Mouse (Mus musculus): ENCODE data around the gene Rab5c. TPM values are rescaled to one million over a fixed set of nuclear protein-coding genes. Genes with fewer than 3 reads are reported as not detected.

Gene Rab5c
- polyA plus RNA-seq, 1 experiment from 2014 or later = 55.5 TPM

DNA sequence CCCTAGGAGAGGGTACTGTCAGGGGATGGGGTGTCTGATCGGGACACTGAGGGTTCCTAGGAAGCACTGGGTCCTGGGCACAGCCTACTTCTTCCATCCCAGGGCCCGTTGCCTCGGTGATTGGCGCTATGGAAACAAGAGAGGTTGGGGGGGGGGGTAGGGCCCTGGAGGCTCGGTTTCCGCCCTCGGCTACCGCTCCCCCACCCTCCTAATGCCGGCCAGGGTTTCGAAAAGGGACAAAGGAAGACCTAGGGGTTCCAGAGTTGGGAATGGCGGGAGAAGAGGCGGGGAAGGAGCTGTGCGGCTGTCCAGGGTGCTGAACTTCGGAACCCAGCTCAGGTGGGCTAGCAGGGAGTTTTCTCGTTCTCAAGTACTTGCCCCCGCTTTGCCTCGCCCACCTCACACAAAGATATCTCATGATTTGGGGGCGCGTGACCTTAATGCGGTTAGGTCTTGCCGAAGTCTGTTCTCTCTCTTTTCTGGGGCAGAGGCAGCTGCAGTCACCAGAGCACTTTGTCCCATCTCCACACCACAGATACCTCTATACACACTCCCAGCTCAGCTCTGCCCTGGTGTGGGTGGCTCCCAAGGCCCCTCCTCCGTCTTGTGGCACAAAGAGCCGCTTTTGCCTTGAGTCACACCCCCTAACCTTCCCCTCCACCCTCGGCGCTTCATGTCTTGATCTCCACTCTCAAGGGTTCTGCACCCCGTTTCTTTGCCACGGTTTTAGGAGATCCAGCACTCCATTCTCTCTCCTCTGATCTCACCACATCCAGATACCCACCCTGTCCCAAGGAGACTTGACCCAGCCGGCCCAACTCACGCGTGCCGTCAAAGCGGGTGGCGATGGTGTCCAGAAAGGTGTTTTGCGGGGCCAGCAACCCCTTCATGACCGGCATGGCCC lies 20.9 kb upstream of the Rab5c start:
- H3K4me2 ChIP-seq (replicated peaks; ENCODE audit: low read depth, low read length) = peak overlapping the region; percentile 36; the same call in 1 of the 2 replicates
- ATAC-seq (ENCODE audit: insufficient number of reproducible peaks, insufficient read depth, low FRiP score, low read depth) = 0 out of 2 replicates have a peak, but pooled peaks have one; percentile 48
- H3K27me3 ChIP-seq (ENCODE audit: control insufficient read depth, insufficient read depth, low read length) = peaks cover 21% of the 10 kb centered on the region
- H3K27ac ChIP-seq (ENCODE audit: low read length) = no peak overlapping the region
- H3K9me3 ChIP-seq (ENCODE audit: control insufficient read depth, low read depth, low read length) = no peaks in the 10 kb centered on the region
- H3K9ac ChIP-seq (replicated peaks; ENCODE audit: low read depth, low read length) = no peak overlapping the region
- peak overlapping the region; percentile 15 for H3K4me3 ChIP-seq (ENCODE audit: low read depth, low read length)
- peaks cover 10% of the 10 kb centered on the region; the same call in 1 of the 2 replicates for H3K4me1 ChIP-seq (ENCODE audit: control insufficient read depth, insufficient read depth, low read length)
- WGBS = 2% methylated on average over 35 of the region's 35 CpGs
- no peaks in the 10 kb centered on the region for H3K36me3 ChIP-seq (ENCODE audit: control insufficient read depth, insufficient read depth, low read length)

DNA sequence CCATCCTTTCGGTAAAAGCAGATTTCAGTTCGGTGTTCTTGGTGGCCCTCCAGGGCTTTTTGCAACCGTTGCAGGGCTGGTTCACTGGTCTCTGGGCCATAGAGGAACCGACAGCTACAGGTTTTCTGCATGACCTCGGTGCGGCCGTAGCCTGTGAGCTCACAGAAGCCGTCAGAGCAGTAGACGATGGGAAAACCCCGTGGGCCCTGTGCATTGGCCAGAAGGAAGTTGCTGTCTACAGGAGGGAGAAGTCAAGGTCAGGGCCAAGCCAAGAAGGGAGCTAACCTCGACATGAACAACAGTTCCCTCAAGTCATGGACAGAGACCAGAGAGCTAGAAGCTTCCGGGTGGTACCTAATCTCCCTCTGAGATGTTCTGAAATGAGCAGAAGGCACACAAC lies 19.6 kb upstream of the Rab5c start:
- no peaks in the 10 kb centered on the region for H3K36me3 ChIP-seq (ENCODE audit: control insufficient read depth, insufficient read depth, low read length)
- H3K4me2 ChIP-seq (replicated peaks; ENCODE audit: low read depth, low read length) = no peak overlapping the region
- H3K4me3 ChIP-seq (ENCODE audit: low read depth, low read length) = no peak overlapping the region
- WGBS = 81% methylated on average over 12 of the region's 12 CpGs
- no peak overlapping the region for H3K9ac ChIP-seq (replicated peaks; ENCODE audit: low read depth, low read length)
- H3K9me3 ChIP-seq (ENCODE audit: control insufficient read depth, low read depth, low read length) = no peaks in the 10 kb centered on the region
- H3K27me3 ChIP-seq (ENCODE audit: control insufficient read depth, insufficient read depth, low read length) = peaks cover 20% of the 10 kb centered on the region
- H3K27ac ChIP-seq (ENCODE audit: low read length) = no peak overlapping the region
- no peak for ATAC-seq (ENCODE audit: insufficient number of reproducible peaks, insufficient read depth, low FRiP score, low read depth)
- H3K4me1 ChIP-seq (ENCODE audit: control insufficient read depth, insufficient read depth, low read length) = peaks cover 10% of the 10 kb centered on the region; the same call in 1 of the 2 replicates

- WGBS = 61% methylated on average over 6 of the region's 6 CpGs
- Histone ChIP-seq H3K27me3 (ENCODE audit: control insufficient read depth, insufficient read depth, low read length) (peaks cover 19% of the 10 kb centered on the region), H3K4me2 (replicated peaks; ENCODE audit: low read depth, low read length) (no peak overlapping the region), H3K4me1 (ENCODE audit: control insufficient read depth, insufficient read depth, low read length) (peaks cover 6% of the 10 kb centered on the region; the same call in 1 of the 2 replicates), H3K9me3 (ENCODE audit: control insufficient read depth, low read depth, low read length) (no peaks in the 10 kb centered on the region), H3K36me3 (ENCODE audit: control insufficient read depth, insufficient read depth, low read length) (no peaks in the 10 kb centered on the region), H3K4me3 (ENCODE audit: low read depth, low read length) (no peak overlapping the region), H3K9ac (replicated peaks; ENCODE audit: low read depth, low read length) (no peak overlapping the region), H3K27ac (ENCODE audit: low read length) (no peak overlapping the region)
- no peak for ATAC-seq (ENCODE audit: insufficient number of reproducible peaks, insufficient read depth, low FRiP score, low read depth)
These were observed 18.5 kb upstream of the Rab5c start for GRCm38 (mm10) chr11:100756476-100756875.

DNA sequence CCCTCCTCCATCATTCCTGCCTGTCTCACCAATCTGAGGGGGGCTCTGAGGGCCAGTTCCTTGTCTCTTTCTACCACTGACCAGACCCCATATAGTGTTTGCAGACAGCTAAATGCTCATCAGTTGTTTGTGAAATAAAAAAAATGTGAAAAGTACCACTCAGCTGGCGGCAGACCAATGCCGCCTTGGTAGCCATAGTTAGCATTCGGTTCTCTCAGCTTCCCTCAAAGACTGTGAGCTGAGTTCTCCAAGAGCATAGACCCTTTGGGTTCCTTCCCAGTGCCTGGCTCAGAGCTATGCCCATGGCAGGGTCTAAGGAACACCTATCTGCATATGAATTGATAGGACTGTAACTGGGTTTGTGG lies 16.7 kb upstream of the Rab5c start:
- H3K4me1 ChIP-seq (ENCODE audit: control insufficient read depth, insufficient read depth, low read length) = peaks cover 3% of the 10 kb centered on the region; the same call in 1 of the 2 replicates
- H3K27me3 ChIP-seq (ENCODE audit: control insufficient read depth, insufficient read depth, low read length) = peaks cover 8% of the 10 kb centered on the region
- H3K4me2 ChIP-seq (replicated peaks; ENCODE audit: low read depth, low read length) = no peak overlapping the region
- ATAC-seq (ENCODE audit: insufficient number of reproducible peaks, insufficient read depth, low FRiP score, low read depth) = no peak
- no peak overlapping the region for H3K4me3 ChIP-seq (ENCODE audit: low read depth, low read length)
- WGBS = 92% methylated on average over 3 of the region's 3 CpGs
- H3K9ac ChIP-seq (replicated peaks; ENCODE audit: low read depth, low read length) = no peak overlapping the region
- no peaks in the 10 kb centered on the region for H3K9me3 ChIP-seq (ENCODE audit: control insufficient read depth, low read depth, low read length)
- H3K27ac ChIP-seq (ENCODE audit: low read length) = no peak overlapping the region
- no peaks in the 10 kb centered on the region for H3K36me3 ChIP-seq (ENCODE audit: control insufficient read depth, insufficient read depth, low read length)

DNA sequence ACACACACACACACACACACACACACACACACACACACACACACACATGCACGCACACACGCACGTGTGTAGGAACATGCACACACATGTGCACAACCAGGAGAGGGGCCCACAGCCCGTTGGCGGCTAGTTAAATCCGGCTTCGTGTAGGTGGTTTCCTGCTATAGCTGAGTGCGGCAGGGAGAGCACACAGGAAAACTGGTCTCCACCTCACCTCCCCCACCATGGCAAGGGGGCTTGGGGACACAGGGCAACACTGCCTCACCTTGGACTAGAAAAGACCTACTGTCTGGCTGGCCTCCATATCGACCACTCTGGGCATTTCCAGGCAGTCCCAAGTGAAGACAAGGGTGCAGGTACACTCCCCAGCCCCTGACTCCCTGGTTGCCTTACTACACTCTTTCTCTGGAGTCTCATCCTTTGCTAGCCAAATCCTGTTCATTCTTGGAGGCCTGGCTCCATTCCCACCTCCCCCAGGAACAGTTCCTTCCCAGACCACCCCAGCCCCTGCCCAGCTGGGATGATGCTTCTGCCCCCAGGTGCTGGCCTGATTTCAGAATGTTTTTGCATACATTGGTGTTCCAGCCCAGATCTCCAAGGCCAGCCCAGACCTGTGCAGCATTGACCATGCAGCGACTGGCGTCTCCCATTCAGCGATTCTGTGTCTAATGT lies 16.1 kb upstream of the Rab5c start:
- WGBS = 85% methylated on average over 9 of the region's 12 CpGs
- H3K4me2 ChIP-seq (replicated peaks; ENCODE audit: low read depth, low read length) = no peak overlapping the region
- H3K36me3 ChIP-seq (ENCODE audit: control insufficient read depth, insufficient read depth, low read length) = no peaks in the 10 kb centered on the region
- no peak overlapping the region for H3K9ac ChIP-seq (replicated peaks; ENCODE audit: low read depth, low read length)
- H3K27me3 ChIP-seq (ENCODE audit: control insufficient read depth, insufficient read depth, low read length) = peaks cover 3% of the 10 kb centered on the region
- H3K4me3 ChIP-seq (ENCODE audit: low read depth, low read length) = no peak overlapping the region
- H3K27ac ChIP-seq (ENCODE audit: low read length) = no peak overlapping the region
- H3K9me3 ChIP-seq (ENCODE audit: control insufficient read depth, low read depth, low read length) = no peaks in the 10 kb centered on the region
- no peak for ATAC-seq (ENCODE audit: insufficient number of reproducible peaks, insufficient read depth, low FRiP score, low read depth)
- no peaks in the 10 kb centered on the region for H3K4me1 ChIP-seq (ENCODE audit: control insufficient read depth, insufficient read depth, low read length)

- 33% methylated on average over 10 of the region's 10 CpGs for WGBS
- no peak overlapping the region for H3K4me3 ChIP-seq (ENCODE audit: low read depth, low read length)
These were observed 14.3 kb upstream of the Rab5c start for GRCm38 (mm10) chr11:100752294-100752693.

DNA sequence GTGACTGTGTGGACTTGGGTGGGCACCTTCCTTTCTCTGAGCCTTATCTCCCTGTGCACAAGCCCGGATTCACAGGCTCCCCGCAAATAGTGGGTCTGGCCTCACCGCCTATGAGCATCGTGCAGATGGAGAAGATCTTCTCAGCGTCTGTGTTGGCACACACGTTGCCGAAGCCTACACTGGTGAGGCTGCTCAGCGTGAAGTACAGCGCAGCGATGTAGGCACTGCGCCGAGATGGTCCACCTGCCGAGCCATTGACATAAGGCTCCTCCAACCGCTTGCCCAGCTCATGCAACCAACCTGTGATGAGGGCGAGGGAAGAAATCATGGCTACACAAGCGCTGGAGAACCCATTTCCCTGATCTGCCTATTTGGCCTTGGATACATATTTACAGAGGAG lies 12.1 kb upstream of the Rab5c start:
- no peak for ATAC-seq (ENCODE audit: insufficient number of reproducible peaks, insufficient read depth, low FRiP score, low read depth)

More at GRCm38 (mm10) chr11:100752294-100752693, 14.3 kb upstream of the Rab5c start:
- Histone ChIP-seq H3K4me1 (ENCODE audit: control insufficient read depth, insufficient read depth, low read length) (no peaks in the 10 kb centered on the region), H3K9ac (replicated peaks; ENCODE audit: low read depth, low read length) (no peak overlapping the region), H3K27ac (ENCODE audit: low read length) (no peak overlapping the region), H3K36me3 (ENCODE audit: control insufficient read depth, insufficient read depth, low read length) (no peaks in the 10 kb centered on the region), H3K4me2 (replicated peaks; ENCODE audit: low read depth, low read length) (no peak overlapping the region), H3K27me3 (ENCODE audit: control insufficient read depth, insufficient read depth, low read length) (no peaks in the 10 kb centered on the region), H3K9me3 (ENCODE audit: control insufficient read depth, low read depth, low read length) (no peaks in the 10 kb centered on the region)
- no peak for ATAC-seq (ENCODE audit: insufficient number of reproducible peaks, insufficient read depth, low FRiP score, low read depth)

DNA sequence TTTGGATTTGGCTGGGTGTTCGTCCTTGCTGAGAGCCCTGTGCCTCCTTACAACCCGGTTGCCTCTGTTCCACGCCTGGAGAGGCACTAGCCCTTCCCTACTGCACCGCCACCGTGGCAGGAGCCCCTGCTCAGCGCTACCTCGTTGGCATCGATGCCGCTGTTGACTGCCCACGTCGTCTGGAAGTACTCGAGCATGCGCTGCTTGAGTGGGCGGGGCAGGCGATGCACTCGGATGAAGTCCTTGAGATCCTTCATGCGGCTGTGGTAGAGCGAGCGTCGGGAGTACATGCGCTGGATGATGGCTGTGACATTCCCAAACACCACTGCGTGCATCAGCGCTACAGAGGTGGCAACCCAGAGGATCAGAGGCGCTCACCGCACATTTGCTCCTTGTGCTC lies 11.5 kb upstream of the Rab5c start:
- H3K27ac ChIP-seq (ENCODE audit: low read length) = no peak overlapping the region
- 37% methylated on average over 25 of the region's 25 CpGs for WGBS
- ATAC-seq (ENCODE audit: insufficient number of reproducible peaks, insufficient read depth, low FRiP score, low read depth) = no peak
- no peaks in the 10 kb centered on the region for H3K36me3 ChIP-seq (ENCODE audit: control insufficient read depth, insufficient read depth, low read length)
- no peaks in the 10 kb centered on the region for H3K4me1 ChIP-seq (ENCODE audit: control insufficient read depth, insufficient read depth, low read length)
- H3K9me3 ChIP-seq (ENCODE audit: control insufficient read depth, low read depth, low read length) = no peaks in the 10 kb centered on the region
- H3K4me2 ChIP-seq (replicated peaks; ENCODE audit: low read depth, low read length) = no peak overlapping the region
- no peak overlapping the region for H3K4me3 ChIP-seq (ENCODE audit: low read depth, low read length)
- no peak overlapping the region for H3K9ac ChIP-seq (replicated peaks; ENCODE audit: low read depth, low read length)
- no peaks in the 10 kb centered on the region for H3K27me3 ChIP-seq (ENCODE audit: control insufficient read depth, insufficient read depth, low read length)

More for the DNA sequence above, 12.1 kb upstream of the Rab5c start:
- no peak overlapping the region for H3K4me2 ChIP-seq (replicated peaks; ENCODE audit: low read depth, low read length)
- no peaks in the 10 kb centered on the region for H3K9me3 ChIP-seq (ENCODE audit: control insufficient read depth, low read depth, low read length)
- no peak overlapping the region for H3K27ac ChIP-seq (ENCODE audit: low read length)
- H3K27me3 ChIP-seq (ENCODE audit: control insufficient read depth, insufficient read depth, low read length) = no peaks in the 10 kb centered on the region
- no peak overlapping the region for H3K9ac ChIP-seq (replicated peaks; ENCODE audit: low read depth, low read length)
- no peaks in the 10 kb centered on the region for H3K36me3 ChIP-seq (ENCODE audit: control insufficient read depth, insufficient read depth, low read length)
- no peak overlapping the region for H3K4me3 ChIP-seq (ENCODE audit: low read depth, low read length)
- 86% methylated on average over 16 of the region's 16 CpGs for WGBS
- no peaks in the 10 kb centered on the region for H3K4me1 ChIP-seq (ENCODE audit: control insufficient read depth, insufficient read depth, low read length)

Measured in stomach, embryonic 14.5 days (tissue).